Mouse (Mus musculus): Measurements from ENCODE around the gene Ttc25. TPM values are rescaled to one million over a fixed set of nuclear protein-coding genes. Genes with fewer than 3 reads are reported as not detected.

The Ttc25 gene
- polyA plus RNA-seq, 1 experiment from 2014 or later: 0.74 TPM

DNA sequence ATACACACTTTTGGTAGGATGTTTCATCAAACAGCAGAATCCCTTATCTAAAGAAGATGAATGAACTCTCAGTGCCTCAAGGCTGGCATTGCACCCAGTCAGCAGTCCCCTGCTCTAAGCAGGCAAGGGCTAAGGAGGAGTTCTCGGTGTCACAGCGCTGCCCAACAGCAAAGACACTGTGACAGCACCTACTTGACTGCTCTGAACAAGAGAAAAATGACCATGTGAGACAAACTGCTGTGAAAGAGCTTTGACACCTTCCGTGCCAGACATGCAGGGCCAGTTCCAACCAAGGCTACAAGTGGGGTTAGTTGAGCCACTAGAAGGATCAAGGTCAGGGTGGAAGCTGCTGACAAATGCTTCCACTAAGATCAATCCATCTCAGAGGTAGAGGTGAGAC, 39.7 kb downstream of the Ttc25 start:
- H3K4me1 ChIP-seq (ENCODE audit: insufficient read depth): no peaks in the 10 kb centered on the region
- no peak overlapping the region for H3K4me3 ChIP-seq (ENCODE audit: low read depth, low read length)
- H3K9ac ChIP-seq: no peak overlapping the region
- ATAC-seq (ENCODE audit: insufficient read depth) (no peak), DNase-seq (no peak)
- 96% methylated on average over 3 of the region's 3 CpGs for WGBS
- H3K27ac ChIP-seq (ENCODE audit: low read depth): no peak overlapping the region
- no peak for TF ChIP-seq CTCF (IDR thresholded peaks at IDR 0.05; ENCODE audit: low read depth)
- peaks cover 99% of the 10 kb centered on the region for H3K36me3 ChIP-seq (ENCODE audit: insufficient read depth)
- H3K4me2 ChIP-seq: no peak overlapping the region
- no peaks in the 10 kb centered on the region for H3K9me3 ChIP-seq (ENCODE audit: low read depth, low read length)
- no peaks in the 10 kb centered on the region for H3K27me3 ChIP-seq (ENCODE audit: insufficient read depth, low read length)

DNA sequence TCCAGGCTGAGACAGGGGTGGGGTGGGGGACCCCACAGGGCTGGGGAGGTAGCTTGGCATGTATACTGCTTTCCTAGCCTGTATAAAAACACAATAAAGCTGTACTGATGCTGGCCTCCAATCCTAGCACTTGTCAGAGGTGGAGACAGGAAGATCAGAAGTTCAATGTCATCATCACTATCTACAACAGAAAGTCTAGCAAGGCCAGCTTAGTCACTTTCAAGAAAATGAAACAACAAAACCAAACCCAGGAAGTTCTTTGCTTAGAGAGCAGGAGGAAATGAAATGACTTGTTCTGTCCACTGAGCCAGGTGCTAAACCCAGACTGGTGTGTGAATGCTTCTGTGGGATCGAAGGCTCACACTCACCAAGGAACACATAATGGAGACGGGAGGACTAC, 43.1 kb downstream of the Ttc25 start:
- H3K4me3 ChIP-seq (ENCODE audit: low read depth, low read length): no peak overlapping the region
- no peak for TF ChIP-seq CTCF (IDR thresholded peaks at IDR 0.05; ENCODE audit: low read depth)
- H3K36me3 ChIP-seq (ENCODE audit: insufficient read depth): peaks cover 100% of the 10 kb centered on the region
- no peak overlapping the region for H3K4me2 ChIP-seq
- no peaks in the 10 kb centered on the region for H3K4me1 ChIP-seq (ENCODE audit: insufficient read depth)
- 94% methylated on average over 2 of the region's 2 CpGs for WGBS
- no peak overlapping the region for H3K27ac ChIP-seq (ENCODE audit: low read depth)
- ATAC-seq (ENCODE audit: insufficient read depth) (no peak), DNase-seq (no peak)
- no peak overlapping the region for H3K9ac ChIP-seq
- no peaks in the 10 kb centered on the region for H3K9me3 ChIP-seq (ENCODE audit: low read depth, low read length)
- H3K27me3 ChIP-seq (ENCODE audit: insufficient read depth, low read length): no peaks in the 10 kb centered on the region

DNA sequence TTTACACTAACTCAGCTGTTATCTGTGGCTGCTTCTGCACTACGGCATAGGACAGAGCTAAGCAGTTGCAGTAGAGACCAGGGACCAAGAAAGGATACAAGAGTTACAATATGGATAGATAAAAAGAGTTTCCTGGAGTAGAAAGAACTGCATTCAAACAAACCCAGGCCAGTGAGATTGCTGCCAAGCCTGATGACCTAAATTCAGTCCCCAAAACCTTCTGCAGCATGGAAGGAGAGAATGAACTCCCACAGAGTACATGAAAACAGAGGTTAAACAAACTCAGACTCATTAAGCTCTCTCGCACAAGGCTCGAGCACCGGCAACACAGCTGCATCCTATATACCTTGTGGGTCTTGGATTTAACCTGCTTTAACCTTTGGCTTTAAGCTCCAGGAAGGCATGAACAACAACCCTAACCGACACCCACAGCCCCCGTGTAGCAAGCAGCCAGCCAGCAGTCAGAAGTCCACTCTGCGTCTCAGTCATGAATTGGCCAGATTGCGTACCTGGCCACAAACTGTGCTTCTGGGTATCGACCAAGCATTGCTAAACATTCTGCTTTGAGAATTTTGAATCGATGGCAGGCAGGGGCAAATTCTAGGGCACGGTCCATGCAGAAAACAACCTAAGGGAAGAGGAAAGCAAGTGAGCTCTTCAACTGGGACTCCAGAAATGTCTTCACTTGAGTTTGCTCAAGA, 47.1 kb downstream of the Ttc25 start:
- DNase-seq (no peak), ATAC-seq (ENCODE audit: insufficient read depth) (no peak)
- H3K9me3 ChIP-seq (ENCODE audit: low read depth, low read length): no peaks in the 10 kb centered on the region
- no peaks in the 10 kb centered on the region for H3K4me1 ChIP-seq (ENCODE audit: insufficient read depth)
- H3K27me3 ChIP-seq (ENCODE audit: insufficient read depth, low read length): no peaks in the 10 kb centered on the region
- H3K4me2 ChIP-seq: no peak overlapping the region
- H3K9ac ChIP-seq: no peak overlapping the region
- H3K4me3 ChIP-seq (ENCODE audit: low read depth, low read length): no peak overlapping the region
- no peak for TF ChIP-seq CTCF (IDR thresholded peaks at IDR 0.05; ENCODE audit: low read depth)
- H3K36me3 ChIP-seq (ENCODE audit: insufficient read depth): peaks cover 96% of the 10 kb centered on the region
- no peak overlapping the region for H3K27ac ChIP-seq (ENCODE audit: low read depth)
- WGBS: 90% methylated on average over 11 of the region's 11 CpGs

DNA sequence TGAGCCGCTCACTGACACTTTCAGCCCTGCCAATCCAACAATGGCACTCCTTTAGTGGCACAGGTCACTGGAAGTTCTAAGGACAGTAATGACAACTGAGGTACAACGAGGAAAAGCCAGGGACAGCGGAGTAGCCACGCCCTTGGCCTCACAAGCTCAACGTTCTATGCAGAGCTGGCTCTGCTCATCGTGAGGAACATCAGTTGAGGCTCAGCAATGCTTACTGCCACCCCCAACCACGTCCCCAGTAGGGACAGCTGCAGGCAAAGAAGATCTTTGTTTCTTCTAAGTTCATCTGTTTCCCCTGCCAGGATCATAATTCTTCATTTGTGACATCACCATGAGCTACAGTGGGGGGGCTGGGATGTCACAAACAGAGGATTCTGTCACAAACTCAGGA, 49.2 kb downstream of the Ttc25 start:
- ATAC-seq (ENCODE audit: insufficient read depth) (no peak), DNase-seq (no peak)
- no peaks in the 10 kb centered on the region for H3K4me1 ChIP-seq (ENCODE audit: insufficient read depth)
- H3K4me2 ChIP-seq: no peak overlapping the region
- TF ChIP-seq CTCF (IDR thresholded peaks at IDR 0.05; ENCODE audit: low read depth): no peak
- H3K4me3 ChIP-seq (ENCODE audit: low read depth, low read length): no peak overlapping the region
- peaks cover 96% of the 10 kb centered on the region for H3K36me3 ChIP-seq (ENCODE audit: insufficient read depth)
- 77% methylated on average over 7 of the region's 7 CpGs for WGBS
- no peak overlapping the region for H3K27ac ChIP-seq (ENCODE audit: low read depth)
- no peaks in the 10 kb centered on the region for H3K27me3 ChIP-seq (ENCODE audit: insufficient read depth, low read length)
- H3K9me3 ChIP-seq (ENCODE audit: low read depth, low read length): no peaks in the 10 kb centered on the region
- H3K9ac ChIP-seq: no peak overlapping the region

DNA sequence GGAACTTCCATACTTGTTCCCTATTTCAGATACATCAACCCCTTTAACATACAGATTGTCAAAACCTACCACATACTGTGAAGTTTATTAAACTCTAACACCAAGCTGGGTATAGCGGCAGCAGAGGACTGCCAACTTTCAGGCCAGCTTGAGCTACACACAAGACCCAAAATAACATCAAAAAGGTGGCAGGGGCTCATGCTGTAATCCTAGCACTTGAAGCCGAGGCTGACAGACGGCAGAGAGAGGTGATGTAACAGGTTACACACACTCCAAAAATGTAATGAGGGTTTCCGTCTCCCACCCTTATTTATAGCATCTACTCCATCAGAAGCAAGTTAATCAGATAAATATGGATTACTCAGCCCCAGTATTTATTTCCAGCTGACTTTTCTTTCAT, 50.1 kb downstream of the Ttc25 start:
- no peak overlapping the region for H3K9ac ChIP-seq
- ATAC-seq (ENCODE audit: insufficient read depth) (no peak), DNase-seq (no peak)
- 79% methylated on average over 4 of the region's 4 CpGs for WGBS
- no peaks in the 10 kb centered on the region for H3K27me3 ChIP-seq (ENCODE audit: insufficient read depth, low read length)
- H3K36me3 ChIP-seq (ENCODE audit: insufficient read depth): peaks cover 96% of the 10 kb centered on the region
- H3K9me3 ChIP-seq (ENCODE audit: low read depth, low read length): no peaks in the 10 kb centered on the region
- no peak overlapping the region for H3K27ac ChIP-seq (ENCODE audit: low read depth)
- no peak for TF ChIP-seq CTCF (IDR thresholded peaks at IDR 0.05; ENCODE audit: low read depth)
- no peak overlapping the region for H3K4me2 ChIP-seq
- no peak overlapping the region for H3K4me3 ChIP-seq (ENCODE audit: low read depth, low read length)
- H3K4me1 ChIP-seq (ENCODE audit: insufficient read depth): no peaks in the 10 kb centered on the region

DNA sequence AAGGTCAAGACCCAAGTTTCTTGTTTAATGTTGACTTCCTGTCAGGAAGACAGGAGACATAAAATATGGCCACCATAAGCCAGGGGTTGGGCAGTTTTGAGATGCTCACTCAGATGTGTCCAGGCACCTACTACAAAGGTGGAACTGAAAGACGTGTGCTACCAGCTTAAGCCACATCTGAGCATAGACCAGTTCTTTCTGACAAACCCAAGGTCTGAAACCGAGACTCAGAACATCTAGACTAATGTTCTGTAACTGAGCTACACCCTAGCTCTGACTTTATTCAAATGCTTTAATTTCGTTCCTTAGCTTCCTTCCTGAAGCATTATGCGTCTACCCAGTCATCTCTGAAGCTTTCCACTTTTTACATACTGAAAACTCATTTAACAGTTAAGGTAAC, 52.7 kb downstream of the Ttc25 start:
- DNase-seq: no peak
- no peaks in the 10 kb centered on the region for H3K27me3 ChIP-seq (ENCODE audit: insufficient read depth, low read length)
- TF ChIP-seq CTCF (IDR thresholded peaks at IDR 0.05; ENCODE audit: low read depth): no peak
- no peaks in the 10 kb centered on the region for H3K4me1 ChIP-seq (ENCODE audit: insufficient read depth)
- H3K4me3 ChIP-seq (ENCODE audit: low read depth, low read length): no peak overlapping the region
- no peak overlapping the region for H3K27ac ChIP-seq (ENCODE audit: low read depth)
- H3K4me2 ChIP-seq: no peak overlapping the region
- H3K9ac ChIP-seq: no peak overlapping the region
- H3K9me3 ChIP-seq (ENCODE audit: low read depth, low read length): no peaks in the 10 kb centered on the region
- no peak for ATAC-seq (ENCODE audit: insufficient read depth)
- WGBS: 81% methylated on average over 4 of the region's 4 CpGs
- peaks cover 85% of the 10 kb centered on the region for H3K36me3 ChIP-seq (ENCODE audit: insufficient read depth)

DNA sequence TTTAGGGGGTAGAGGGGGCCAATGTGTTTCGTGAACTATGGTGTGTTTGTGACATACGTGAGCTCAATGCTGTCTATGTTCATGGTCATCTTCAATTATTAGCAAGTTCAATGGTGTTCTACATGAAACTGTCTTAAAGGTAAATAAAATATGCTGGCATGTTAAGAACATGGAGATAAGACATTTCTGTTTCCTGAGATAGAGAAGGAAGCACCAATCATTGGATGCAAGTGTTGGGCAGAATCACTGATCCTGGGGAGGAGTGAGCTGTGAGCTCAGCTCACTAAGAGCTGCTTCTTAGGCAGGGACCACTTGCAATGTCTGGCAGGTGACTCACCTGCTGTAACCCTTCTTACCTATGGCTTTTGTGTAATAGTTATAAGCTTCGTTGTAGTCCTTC, 56.0 kb downstream of the Ttc25 start:
- WGBS: 95% methylated on average over 3 of the region's 3 CpGs
- peaks cover 61% of the 10 kb centered on the region for H3K36me3 ChIP-seq (ENCODE audit: insufficient read depth)
- H3K27ac ChIP-seq (ENCODE audit: low read depth): no peak overlapping the region
- no peak overlapping the region for H3K4me3 ChIP-seq (ENCODE audit: low read depth, low read length)
- TF ChIP-seq CTCF (IDR thresholded peaks at IDR 0.05; ENCODE audit: low read depth): no peak
- H3K9me3 ChIP-seq (ENCODE audit: low read depth, low read length): no peaks in the 10 kb centered on the region
- no peak for DNase-seq
- no peak for ATAC-seq (ENCODE audit: insufficient read depth)
- no peaks in the 10 kb centered on the region for H3K4me1 ChIP-seq (ENCODE audit: insufficient read depth)
- no peak overlapping the region for H3K9ac ChIP-seq
- no peaks in the 10 kb centered on the region for H3K27me3 ChIP-seq (ENCODE audit: insufficient read depth, low read length)
- no peak overlapping the region for H3K4me2 ChIP-seq

All from lung, embryonic 14.5 days (tissue).